Mouse (Mus musculus) forebrain, postnatal 0 days (tissue): ENCODE data around the gene C1qtnf4. TPM values are rescaled to one million over a fixed set of nuclear protein-coding genes. Genes with fewer than 3 reads are reported as not detected.

Experiments
- ATAC-seq: fragments of 200-750 bp; cut with Nextera tagmentation; 2 replicates; pipeline ENCODE4 v1.8.0; 2017; ENCODE audit warnings: mild to moderate bottlenecking, moderate library complexity
- DNase-seq: peaks from one replicate; pipeline ENCODE4 v3.0.0-alpha.2; 2015
- H3K27ac ChIP-seq: fragments of 300-500 bp; sonication (generic); 2 replicates; pipeline ENCODE4 v1.5.1; 2014; ENCODE audit warnings: low read depth, mild to moderate bottlenecking, antibody characterized with exemption, low read length, moderate library complexity, mixed read lengths
- H3K27me3 ChIP-seq: fragments of 300-500 bp; sonication (generic); 2 replicates; pipeline ENCODE4 v1.6.1; 2014; ENCODE audit warnings: mild to moderate bottlenecking, low read length, mixed read lengths; ENCODE audit not compliant: insufficient read depth
- H3K36me3 ChIP-seq: fragments of 300-500 bp; sonication (generic); 2 replicates; pipeline ENCODE4 v1.6.1; 2014; ENCODE audit warnings: mild to moderate bottlenecking, moderate library complexity; ENCODE audit not compliant: insufficient read depth
- H3K4me1 ChIP-seq: fragments of 300-500 bp; sonication (generic); 2 replicates; pipeline ENCODE4 v1.6.1; 2014; ENCODE audit warnings: antibody characterized with exemption; ENCODE audit not compliant: insufficient read depth
- H3K4me2 ChIP-seq: fragments of 300-500 bp; sonication (generic); 2 replicates; pipeline ENCODE4 v1.6.1; 2014; ENCODE audit warnings: low read depth, mild to moderate bottlenecking, moderate library complexity
- H3K4me3 ChIP-seq: fragments of 300-500 bp; sonication (generic); 2 replicates; pipeline ENCODE4 v1.5.1; 2014; ENCODE audit warnings: low read depth, low read length, mixed read lengths
- H3K9ac ChIP-seq: fragments of 300-500 bp; sonication (generic); 2 replicates; pipeline ENCODE4 v1.6.1; 2014; ENCODE audit warnings: mild to moderate bottlenecking
- H3K9me3 ChIP-seq: fragments of 300-500 bp; sonication (generic); 2 replicates; pipeline ENCODE4 v1.6.1; 2016; ENCODE audit warnings: low read length
- CTCF ChIP-seq: sonication (generic); IDR thresholded peaks from 2 replicates; pipeline ENCODE4 v1.5.1; 2016; ENCODE audit warnings: antibody characterized with exemption, control low read depth, low read depth
- WGBS: fragments of 180-500 bp; shearing (Covaris S2); extraction: QIAGEN DNeasy Blood & Tissue Kit; methylation state at CpG from one replicate; pipeline ENCODE4 v1.1.7; 2014; 5-methylcytosine and 5-hydroxymethylcytosine counted together
- polyA plus RNA-seq: library from polyadenylated mRNA; unstranded; fragments of >200 nt; fragmentation: Nextera tagmentation; extraction: Ambion mirVana; gene quantifications from 2 replicates; pipeline ENCODE4 v1.2.1, GENCODE M21; 2015
- total RNA-seq: library from RNA; depleted of rRNA; stranded (reverse); fragments of >200 nt; gene quantifications from 2 replicates; pipeline ENCODE4 v1.2.3, GENCODE M21; 2014; rRNA removed

Gene C1qtnf4
- total and polyA plus RNA-seq, 2 experiments from 2014 or later: 189 to 252 TPM

GRCm38 (mm10) chr2:90928566-90928965, 42.9 kb downstream of the C1qtnf4 start:
- Histone ChIP-seq H3K4me3 (no peak overlapping the region), H3K4me1 (no peaks in the 10 kb centered on the region), H3K4me2 (no peak overlapping the region), H3K9ac (no peak overlapping the region), H3K36me3 (no peaks in the 10 kb centered on the region), H3K27me3 (no peaks in the 10 kb centered on the region), H3K9me3 (no peaks in the 10 kb centered on the region), H3K27ac (no peak overlapping the region)
- ATAC-seq (no peak), DNase-seq (no peak)
- 86% methylated on average over 13 of the region's 13 CpGs for WGBS
- no peak for TF ChIP-seq CTCF

GRCm38 (mm10) chr2:90931829-90932228, 46.2 kb downstream of the C1qtnf4 start:
- DNase-seq: no peak
- no peak for TF ChIP-seq CTCF
- no peak overlapping the region for H3K4me3 ChIP-seq
- H3K36me3 ChIP-seq: no peaks in the 10 kb centered on the region
- WGBS: 86% methylated on average over 8 of the region's 8 CpGs
- no peaks in the 10 kb centered on the region for H3K4me1 ChIP-seq
- H3K9ac ChIP-seq: no peak overlapping the region
- no peak overlapping the region for H3K4me2 ChIP-seq
- H3K9me3 ChIP-seq: no peaks in the 10 kb centered on the region
- no peak for ATAC-seq
- H3K27me3 ChIP-seq: no peaks in the 10 kb centered on the region
- no peak overlapping the region for H3K27ac ChIP-seq

GRCm38 (mm10) chr2:90932273-90932672, 46.6 kb downstream of the C1qtnf4 start:
- ATAC-seq: no peak
- DNase-seq: no peak
- no peaks in the 10 kb centered on the region for H3K27me3 ChIP-seq

GRCm38 (mm10) chr2:90938362-90938761, 52.7 kb downstream of the C1qtnf4 start:
- no peaks in the 10 kb centered on the region for H3K9me3 ChIP-seq
- H3K4me2 ChIP-seq: no peak overlapping the region
- H3K27me3 ChIP-seq: no peaks in the 10 kb centered on the region
- 71% methylated on average over 3 of the region's 3 CpGs for WGBS
- no peak overlapping the region for H3K4me3 ChIP-seq
- no peaks in the 10 kb centered on the region for H3K36me3 ChIP-seq
- no peak overlapping the region for H3K27ac ChIP-seq
- ATAC-seq (no peak), DNase-seq (no peak)
- no peak for TF ChIP-seq CTCF
- H3K4me1 ChIP-seq: peaks cover 12% of the 10 kb centered on the region
- no peak overlapping the region for H3K9ac ChIP-seq

More at GRCm38 (mm10) chr2:90932273-90932672, 46.6 kb downstream of the C1qtnf4 start:
- Histone ChIP-seq H3K4me1 (no peaks in the 10 kb centered on the region), H3K4me2 (no peak overlapping the region), H3K27ac (no peak overlapping the region), H3K36me3 (no peaks in the 10 kb centered on the region), H3K9ac (no peak overlapping the region), H3K9me3 (no peaks in the 10 kb centered on the region), H3K4me3 (no peak overlapping the region)
- TF ChIP-seq CTCF: no peak
- 82% methylated on average over 2 of the region's 2 CpGs for WGBS

- peak; percentile 48 for DNase-seq
- Histone ChIP-seq H3K9me3 (no peaks in the 10 kb centered on the region), H3K27ac (peak overlapping the region; percentile 94), H3K4me2 (peak overlapping the region; percentile 68), H3K27me3 (no peaks in the 10 kb centered on the region), H3K4me3 (peak overlapping the region; percentile 98), H3K9ac (peak overlapping the region; percentile 90), H3K4me1 (peaks cover 12% of the 10 kb centered on the region), H3K36me3 (no peaks in the 10 kb centered on the region)
- WGBS: 41% methylated on average over 8 of the region's 8 CpGs
- TF ChIP-seq CTCF: no peak
- peak; percentile 12; the same call in 1 of the 2 replicates for ATAC-seq
These were observed 54.1 kb downstream of the C1qtnf4 start for GRCm38 (mm10) chr2:90939750-90940149.

Other genes with a start within 250 kb of the C1qtnf4 start
- 21.6 and 22.9 TPM in 2 replicates for gene Nup160, start 208.6 kb upstream of the C1qtnf4 start, total RNA-seq
- gene Nup160, start 208.6 kb upstream of the C1qtnf4 start, polyA plus RNA-seq: 6.2 and 10.9 TPM in 2 replicates
- gene Fnbp4, start 140.5 kb upstream of the C1qtnf4 start, total RNA-seq: 77.0 and 98.6 TPM in 2 replicates
- gene Fnbp4, start 140.5 kb upstream of the C1qtnf4 start, polyA plus RNA-seq: 28.4 and 48.8 TPM in 2 replicates
- gene Agbl2, start 103.1 kb upstream of the C1qtnf4 start, total RNA-seq: 1.0 and 1.1 TPM in 2 replicates
- 0.58 and 0.77 TPM in 2 replicates for gene Agbl2, start 103.1 kb upstream of the C1qtnf4 start, polyA plus RNA-seq
- gene Mtch2, start 38.7 kb upstream of the C1qtnf4 start, total RNA-seq: 106 and 120 TPM in 2 replicates
- 222 and 224 TPM in 2 replicates for gene Mtch2, start 38.7 kb upstream of the C1qtnf4 start, polyA plus RNA-seq
- 49.5 and 59.4 TPM in 2 replicates for gene Kbtbd4, start 18.9 kb downstream of the C1qtnf4 start, total RNA-seq
- gene Kbtbd4, start 18.9 kb downstream of the C1qtnf4 start, polyA plus RNA-seq: 54.3 and 60.3 TPM in 2 replicates
- 156 and 190 TPM in 2 replicates for gene Ndufs3, start 19.0 kb downstream of the C1qtnf4 start, total RNA-seq
- 248 and 283 TPM in 2 replicates for gene Ndufs3, start 19.0 kb downstream of the C1qtnf4 start, polyA plus RNA-seq
- gene Celf1, start 54.5 kb downstream of the C1qtnf4 start, total RNA-seq: 74.5 and 83.7 TPM in 2 replicates
- gene Celf1, start 54.5 kb downstream of the C1qtnf4 start, polyA plus RNA-seq: 56.9 and 72.2 TPM in 2 replicates
- 0.38 and 1.2 TPM in 2 replicates for gene Rapsn, start 149.8 kb downstream of the C1qtnf4 start, total RNA-seq
- 0.93 and 1.1 TPM in 2 replicates for gene Rapsn, start 149.8 kb downstream of the C1qtnf4 start, polyA plus RNA-seq
- gene Psmc3, start 168.1 kb downstream of the C1qtnf4 start, total RNA-seq: 184 and 255 TPM in 2 replicates
- gene Psmc3, start 168.1 kb downstream of the C1qtnf4 start, polyA plus RNA-seq: 242 and 253 TPM in 2 replicates
- gene Slc39a13, start 184.6 kb downstream of the C1qtnf4 start, total RNA-seq: 25.5 and 26.8 TPM in 2 replicates
- 19.7 and 22.3 TPM in 2 replicates for gene Slc39a13, start 184.6 kb downstream of the C1qtnf4 start, polyA plus RNA-seq
- gene Spi1, start 196.5 kb downstream of the C1qtnf4 start, total RNA-seq: 2.2 and 3.9 TPM in 2 replicates
- gene Spi1, start 196.5 kb downstream of the C1qtnf4 start, polyA plus RNA-seq: 4.7 and 5.1 TPM in 2 replicates
- 0.38 TPM in 1 of 2 replicates, not detected in the other for gene Mybpc3, start 232.3 kb downstream of the C1qtnf4 start, total RNA-seq
- 0.04 TPM in 1 of 2 replicates, not detected in the other for gene Mybpc3, start 232.3 kb downstream of the C1qtnf4 start, polyA plus RNA-seq